Mouse (Mus musculus) liver, adult (tissue): Measurements from ENCODE around the gene Gm49711.
A peak's percentile ranks its signal among the peaks of the same experiment; 100 is the strongest.

ENCODE experiments used
- GATA4 ChIP-seq: IDR thresholded peaks from 2 replicates; pipeline ENCODE4 v1.6.1; 2014; ENCODE audit warnings: mild to moderate bottlenecking, low read length; ENCODE audit not compliant: insufficient replicate concordance

The Gm49711 gene

DNA sequence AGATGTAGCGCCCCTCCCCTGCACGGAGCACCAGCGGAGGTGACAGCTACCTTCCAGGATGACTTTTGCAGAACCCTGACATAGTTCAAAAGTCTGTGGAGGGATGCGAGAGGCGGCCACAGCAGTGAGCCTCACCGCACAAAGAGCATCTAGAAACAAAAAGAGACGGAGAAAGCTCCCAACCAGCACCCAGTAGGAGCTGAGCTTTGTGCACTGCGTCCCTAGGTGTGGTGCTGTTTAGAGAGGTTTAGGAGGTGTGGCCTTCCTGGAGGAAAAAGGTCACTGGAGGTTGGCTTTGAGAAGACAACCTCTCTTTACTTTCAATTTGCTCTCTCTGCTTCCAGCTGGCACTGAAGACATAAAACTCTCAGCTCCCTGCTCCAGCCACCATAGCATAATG is 121.2 kb downstream of the Gm49711 start:
- TF ChIP-seq GATA4: no peak

DNA sequence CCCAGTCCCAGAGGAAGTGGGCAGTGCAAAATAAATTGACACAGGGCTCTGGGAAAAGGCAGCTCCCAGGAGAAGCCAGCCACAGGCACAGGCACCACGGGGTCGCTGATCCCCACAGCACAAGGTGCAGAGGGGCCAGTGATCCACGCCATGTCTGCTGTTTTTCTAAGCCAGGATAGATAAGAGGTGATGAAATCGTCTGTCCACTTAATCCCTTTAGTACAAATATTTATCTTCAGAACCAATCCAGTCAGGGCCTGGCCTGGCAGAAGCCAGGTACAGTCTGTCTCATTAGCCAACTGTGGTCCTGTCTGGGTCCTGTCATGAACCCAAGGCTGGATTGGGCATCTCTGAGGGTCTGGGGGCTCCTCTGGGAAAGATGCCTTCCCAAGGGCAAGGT is 125.4 kb downstream of the Gm49711 start:
- TF ChIP-seq GATA4: peak; percentile 80; the same call in 1 of the 2 replicates

DNA sequence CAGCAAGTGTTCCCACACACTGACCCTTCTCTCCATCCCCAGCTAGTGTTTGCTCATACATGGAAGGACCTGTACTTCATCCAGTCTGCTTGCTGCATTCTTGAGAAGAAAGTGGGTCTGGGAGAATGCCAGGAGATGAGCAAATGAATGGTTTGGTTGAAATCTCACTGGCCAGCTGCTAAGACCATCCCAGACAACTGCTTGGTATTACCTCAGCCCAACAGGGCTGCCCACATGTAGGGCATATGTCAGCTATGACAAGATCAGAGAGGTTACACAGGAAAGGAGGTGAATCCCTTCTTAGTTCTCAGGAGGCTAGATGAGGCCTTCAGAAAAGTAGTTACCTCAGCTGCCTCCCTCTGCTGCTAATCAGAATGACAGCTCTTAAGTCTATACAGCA is 132.5 kb downstream of the Gm49711 start:
- TF ChIP-seq GATA4: no peak

DNA sequence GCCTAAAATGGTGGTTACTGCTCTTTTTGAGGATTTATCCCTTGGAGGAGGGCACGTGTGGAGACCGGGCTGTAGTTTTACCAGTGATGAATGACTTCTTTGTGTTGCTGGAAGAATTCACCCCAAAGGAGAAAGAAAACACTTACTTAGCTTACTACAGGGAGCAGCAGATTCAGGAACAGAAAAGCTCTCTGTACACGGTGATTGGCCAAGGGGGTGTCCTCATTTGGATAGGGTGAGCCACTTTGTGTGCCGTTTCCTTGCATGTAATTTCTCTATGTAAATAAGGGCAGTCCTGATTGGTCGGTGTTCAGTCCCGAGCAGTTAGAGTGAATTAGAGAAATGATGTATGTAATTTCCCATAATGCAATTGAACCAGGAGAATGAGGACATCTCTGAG is 137.0 kb downstream of the Gm49711 start:
- no peak for TF ChIP-seq GATA4

DNA sequence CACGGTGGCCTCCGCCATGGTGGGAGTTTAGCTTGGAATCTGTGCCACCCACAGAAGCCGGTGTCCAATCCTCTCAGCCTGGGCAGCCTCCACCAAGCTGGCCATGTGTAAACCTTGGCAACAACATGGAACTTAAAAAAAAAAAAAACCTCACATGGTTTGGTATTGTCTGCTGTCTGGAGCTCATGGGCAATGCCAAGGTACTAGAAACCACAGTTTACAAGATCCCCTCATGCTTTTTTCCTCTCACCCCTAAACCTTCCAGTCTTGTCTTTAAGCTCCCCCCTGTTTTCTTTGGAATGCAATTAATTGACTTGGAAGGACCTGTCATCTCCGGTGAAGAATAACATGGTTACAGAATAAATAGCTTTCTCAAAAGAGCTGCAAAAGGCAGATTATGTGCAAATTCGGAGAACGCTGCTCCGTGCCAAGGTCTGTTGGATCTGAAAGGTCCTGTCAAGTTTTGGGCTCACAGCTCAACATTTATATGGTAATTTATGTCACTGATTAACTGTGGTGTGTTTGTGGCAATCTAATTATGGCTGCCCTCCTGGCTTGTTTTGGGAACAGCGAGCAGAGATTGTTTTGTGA is 138.7 kb downstream of the Gm49711 start:
- TF ChIP-seq GATA4: no peak

DNA sequence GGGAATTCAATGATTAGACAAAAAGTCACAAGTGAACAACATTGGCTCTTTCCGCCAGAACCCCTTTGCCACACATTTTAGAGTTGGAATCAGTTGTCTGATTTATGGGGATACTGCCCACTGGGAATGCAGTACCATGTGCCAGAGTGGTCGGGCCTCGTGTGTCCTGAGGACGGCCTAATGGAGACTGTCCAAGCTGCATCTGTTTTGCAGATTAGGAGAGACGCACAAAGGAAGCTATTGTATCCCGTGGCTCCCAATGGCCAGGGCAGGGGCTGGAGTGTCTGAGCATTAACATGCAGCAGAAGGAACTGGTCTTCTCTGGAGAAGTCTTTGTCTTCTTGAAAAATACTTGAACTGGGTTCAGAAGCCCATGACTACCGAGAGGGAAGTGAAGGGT is 142.5 kb downstream of the Gm49711 start:
- TF ChIP-seq GATA4: no peak

DNA sequence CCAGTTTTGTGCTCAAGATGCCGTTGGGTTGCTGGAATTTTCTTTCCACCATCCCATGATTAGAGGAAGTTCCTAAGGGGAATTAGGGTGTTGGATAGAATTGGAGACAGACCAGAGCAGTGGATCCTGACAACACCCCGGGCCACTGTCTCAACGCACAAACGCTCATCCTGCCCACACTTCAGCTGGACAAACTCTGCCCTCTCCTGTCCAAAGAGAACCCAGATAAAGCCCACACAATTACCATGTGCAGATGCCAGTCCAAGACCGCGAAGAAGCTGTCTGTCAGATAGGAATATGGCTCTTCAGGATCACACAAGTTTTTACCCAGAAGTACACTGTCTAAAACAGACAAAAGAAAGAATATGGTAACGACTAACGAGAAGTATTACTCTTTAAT is 145.5 kb downstream of the Gm49711 start:
- no peak for TF ChIP-seq GATA4

DNA sequence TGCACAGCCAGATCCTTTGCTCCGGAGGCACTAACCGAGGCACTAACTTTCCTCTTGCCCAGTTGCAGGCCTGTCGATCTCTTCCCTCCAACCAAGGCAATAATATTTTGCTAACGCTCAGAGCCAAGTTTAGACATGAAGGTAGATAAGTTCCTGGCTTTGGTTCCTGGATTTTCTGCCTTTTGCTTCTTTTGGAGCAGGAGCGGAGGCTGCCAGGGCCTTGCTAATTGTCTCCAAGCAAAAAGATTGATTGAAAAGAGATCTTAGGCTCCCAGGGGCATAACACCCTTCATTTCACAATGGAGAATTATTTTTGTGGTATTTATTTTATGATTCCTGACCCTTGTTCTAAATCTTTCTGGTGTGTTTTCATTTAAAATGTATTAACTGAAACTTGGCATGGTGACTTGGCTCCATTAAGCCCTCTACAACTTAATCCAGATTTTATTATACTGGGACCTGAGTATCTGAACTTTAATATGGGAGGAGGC is 151.2 kb downstream of the Gm49711 start:
- no peak for TF ChIP-seq GATA4

DNA sequence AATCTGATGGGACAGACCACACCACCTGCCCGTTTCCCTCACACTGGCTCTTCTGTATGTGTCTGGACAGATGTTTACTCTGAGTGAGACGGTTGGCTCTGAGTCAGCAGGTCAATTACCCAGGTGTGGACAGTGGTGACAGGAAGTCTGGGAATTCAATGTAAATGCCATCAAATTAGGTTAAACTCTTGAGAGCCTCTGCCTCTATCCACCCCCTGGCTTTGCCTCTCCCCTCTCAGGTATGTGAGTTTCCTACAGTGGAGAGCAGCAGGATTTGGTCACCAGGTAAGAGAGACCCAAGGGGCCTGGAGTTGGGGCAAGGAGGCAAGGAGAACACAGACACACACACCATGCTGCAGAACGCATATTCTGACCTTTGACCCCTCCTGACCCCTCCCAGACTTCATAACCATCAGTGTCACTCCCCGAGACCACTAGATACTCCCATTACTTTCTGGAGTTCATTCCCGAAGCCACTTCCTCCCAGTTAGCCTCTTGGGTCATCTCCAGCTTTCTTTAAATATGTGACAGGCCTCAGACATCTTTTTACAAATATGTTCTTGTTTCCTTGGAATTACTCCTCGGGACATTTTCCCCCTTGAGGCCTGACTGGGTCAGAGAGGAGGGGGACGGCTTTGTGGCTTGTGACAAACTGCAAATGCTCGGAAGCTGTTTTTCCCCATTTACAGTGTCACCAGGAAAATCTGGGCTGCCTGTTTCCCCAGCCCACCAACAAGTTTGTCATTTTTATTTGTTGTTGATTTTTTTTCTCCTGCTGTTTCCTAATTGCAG is 157.7 kb downstream of the Gm49711 start:
- TF ChIP-seq GATA4: no peak

DNA sequence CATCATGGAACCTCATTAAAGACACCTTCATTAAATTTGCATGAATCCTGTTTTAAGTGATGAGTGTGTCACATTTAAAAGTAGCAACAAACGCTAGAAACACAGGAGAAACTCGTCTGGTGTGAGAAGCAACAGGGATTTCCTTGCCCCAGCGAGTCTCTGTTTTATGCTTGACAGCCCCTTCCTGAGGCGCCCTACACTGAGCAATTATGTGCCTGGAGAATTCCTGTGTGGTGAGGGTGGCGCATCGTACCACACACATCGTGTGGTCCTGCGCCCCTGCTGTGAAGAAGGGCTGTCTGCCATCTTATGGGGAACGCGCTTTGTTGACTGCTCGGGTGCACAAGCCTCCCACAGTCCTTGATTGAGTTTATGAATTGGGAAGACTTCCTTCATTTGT is 162.6 kb downstream of the Gm49711 start:
- no peak for TF ChIP-seq GATA4

DNA sequence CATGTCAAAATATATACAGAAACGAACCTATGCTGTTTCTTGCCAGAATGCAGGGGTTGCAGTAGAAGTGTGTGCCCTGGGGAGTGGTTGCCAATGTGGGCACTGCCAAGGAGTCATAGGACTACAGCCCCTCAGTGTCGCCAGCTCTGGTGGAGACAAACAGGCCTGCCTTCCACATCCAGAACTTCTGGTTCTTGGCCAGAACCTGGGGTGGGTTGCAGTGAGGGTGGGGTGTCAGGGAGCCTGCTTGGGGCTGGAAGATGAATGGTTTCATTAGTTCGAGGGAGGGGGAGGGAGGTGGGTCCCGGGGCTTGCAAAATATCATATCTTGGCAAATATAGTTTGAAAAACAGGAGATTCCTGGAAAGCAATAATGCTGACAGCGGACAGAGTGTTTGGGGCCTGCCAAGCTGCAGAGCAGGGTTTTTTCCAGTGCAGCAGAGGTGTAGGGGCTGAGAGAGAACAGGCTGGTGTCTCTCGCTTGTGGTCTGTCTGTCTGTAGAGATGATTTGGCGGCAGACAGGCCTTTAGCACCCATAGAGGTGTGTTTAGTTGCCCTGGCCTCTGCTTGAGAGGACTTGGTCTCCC is 170.3 kb downstream of the Gm49711 start:
- no peak for TF ChIP-seq GATA4

DNA sequence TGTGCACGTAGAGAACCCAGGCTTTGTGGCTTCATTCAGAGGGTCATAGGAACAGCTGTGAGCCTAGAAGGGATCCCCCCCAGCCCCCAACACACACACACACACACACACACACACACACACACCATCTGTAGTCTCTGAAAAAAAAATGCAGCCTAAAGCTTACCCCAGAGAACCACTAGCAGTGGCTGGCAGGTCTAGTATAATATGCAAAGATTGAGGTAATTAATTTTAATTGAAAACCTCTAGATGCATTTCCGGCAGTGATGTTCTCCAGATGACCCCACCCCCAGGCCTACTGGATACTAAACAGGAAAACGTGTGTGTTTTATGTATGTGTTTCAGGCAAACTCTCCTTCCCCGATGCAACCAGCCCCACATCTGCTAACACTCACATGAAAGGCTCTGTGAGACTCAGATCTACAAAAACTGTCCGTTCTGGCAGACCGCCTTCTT is 172.4 kb downstream of the Gm49711 start:
- no peak for TF ChIP-seq GATA4

DNA sequence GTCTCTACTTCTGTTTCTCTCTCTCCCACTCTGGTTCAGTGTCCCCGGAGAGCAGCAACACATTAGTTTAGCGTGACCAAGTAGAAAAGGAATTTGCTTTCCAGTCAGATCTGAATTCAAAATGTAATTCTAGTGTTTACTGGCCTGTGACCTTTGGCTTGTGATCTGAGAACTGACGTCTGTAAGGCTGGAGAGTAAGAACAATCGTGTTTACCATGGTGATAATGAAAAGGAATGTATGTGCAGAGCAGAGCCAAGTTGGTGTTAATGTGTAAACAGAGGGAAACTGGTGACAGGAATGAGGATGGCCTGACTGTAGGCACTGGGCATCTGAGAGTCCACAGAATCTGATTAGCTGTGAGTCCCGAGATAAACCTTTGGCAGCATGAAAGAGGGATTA is 176.4 kb downstream of the Gm49711 start:
- TF ChIP-seq GATA4: no peak

DNA sequence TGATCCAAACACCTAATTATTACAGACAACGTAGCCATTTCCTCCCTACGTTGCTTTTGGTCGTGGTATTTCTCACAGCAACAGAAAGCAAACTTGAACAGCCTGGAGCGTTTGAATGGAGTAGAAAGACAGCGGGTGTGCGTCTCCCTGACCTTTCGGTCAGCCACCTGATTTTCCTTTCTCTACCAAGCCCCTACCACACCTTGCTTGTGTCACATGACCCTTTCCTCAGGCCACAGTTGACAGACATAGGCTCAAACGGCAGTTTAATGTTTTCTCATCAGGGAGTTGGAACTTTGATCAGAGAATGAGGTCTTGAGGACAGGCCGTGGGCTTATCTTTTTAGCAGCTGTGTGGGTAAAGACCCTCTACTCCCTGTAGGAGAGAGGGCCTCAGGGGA is 177.1 kb downstream of the Gm49711 start:
- no peak for TF ChIP-seq GATA4
